Mouse (Mus musculus) C3H10T1/2 (cell line): ENCODE data around the gene Ccer2. TPM values are rescaled to one million over a fixed set of nuclear protein-coding genes. Genes with fewer than 3 reads are reported as not detected.

ENCODE experiments used
- polyA plus RNA-seq, 2 experiments: library from polyadenylated mRNA; unstranded; fragments of >200 nt; fragmentation: generic; extraction: Trizol; gene quantifications; one replicate each; pipeline ENCODE4 v1.2.1; 2012; ENCODE audit warnings: missing spikeins in 2 of 2

The Ccer2 gene
- not detected for polyA plus RNA-seq

DNA sequence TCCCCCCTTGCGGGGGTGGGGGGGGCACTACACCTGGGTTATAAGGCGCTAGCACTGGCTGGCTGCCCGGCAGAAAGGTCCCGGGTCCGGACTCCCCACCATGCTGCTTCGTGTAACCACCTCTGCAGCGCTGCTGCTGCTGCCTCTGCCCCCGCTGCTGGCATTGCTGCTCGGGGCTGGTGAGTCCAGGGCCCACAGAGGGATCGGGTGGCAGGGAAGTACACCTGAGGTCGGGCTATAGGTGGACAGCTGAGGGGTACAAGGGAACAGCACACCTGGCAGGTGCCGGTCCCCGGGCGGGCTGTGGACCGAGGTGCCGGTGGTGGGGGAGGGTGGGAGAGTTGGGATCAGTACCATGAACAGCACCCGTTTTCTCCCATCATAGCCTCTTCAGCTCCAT lies at the start of gene Ccer2:
TSS of gene Ccer2 (plus strand) at position 96 of the 400 bp plus-strand sequence.

DNA sequence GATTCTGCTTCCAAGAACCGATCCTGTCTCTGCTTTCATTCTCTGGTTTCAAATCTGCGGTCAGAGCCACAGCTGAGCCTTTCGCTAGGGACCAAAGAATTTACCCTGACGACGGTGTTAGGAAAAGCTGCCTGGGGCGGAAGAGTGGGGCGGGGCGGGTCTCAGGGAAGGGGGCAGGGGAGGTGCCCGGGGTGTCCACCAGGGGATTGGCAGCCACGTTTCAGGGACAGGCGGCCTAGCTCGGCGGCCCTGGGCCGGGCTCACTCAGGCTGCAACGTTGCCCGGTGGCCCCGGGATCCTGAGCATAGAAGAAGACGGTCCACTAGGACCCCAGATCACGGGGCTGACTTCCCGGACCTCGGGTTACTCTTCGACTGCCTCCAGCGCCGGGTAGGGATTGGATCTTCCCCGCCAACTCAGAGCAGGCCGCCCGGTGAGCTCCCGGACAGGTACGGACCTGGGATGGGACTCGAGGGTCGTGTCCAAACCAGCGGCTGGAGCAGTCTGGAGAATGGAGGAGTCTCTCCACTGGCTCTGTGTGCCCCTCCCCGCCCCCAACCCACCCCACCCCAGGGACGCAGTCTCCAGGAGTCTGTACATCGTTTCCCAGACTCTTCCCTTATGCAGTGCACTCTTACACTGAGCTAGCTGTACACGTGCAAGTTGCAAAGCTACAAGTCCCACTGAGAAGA lies 39.2 kb upstream of the Ccer2 start, which contains the start of gene Fbxo17:
TSS of gene Fbxo17 (plus strand) at position 215 of the 692 bp plus-strand sequence.

DNA sequence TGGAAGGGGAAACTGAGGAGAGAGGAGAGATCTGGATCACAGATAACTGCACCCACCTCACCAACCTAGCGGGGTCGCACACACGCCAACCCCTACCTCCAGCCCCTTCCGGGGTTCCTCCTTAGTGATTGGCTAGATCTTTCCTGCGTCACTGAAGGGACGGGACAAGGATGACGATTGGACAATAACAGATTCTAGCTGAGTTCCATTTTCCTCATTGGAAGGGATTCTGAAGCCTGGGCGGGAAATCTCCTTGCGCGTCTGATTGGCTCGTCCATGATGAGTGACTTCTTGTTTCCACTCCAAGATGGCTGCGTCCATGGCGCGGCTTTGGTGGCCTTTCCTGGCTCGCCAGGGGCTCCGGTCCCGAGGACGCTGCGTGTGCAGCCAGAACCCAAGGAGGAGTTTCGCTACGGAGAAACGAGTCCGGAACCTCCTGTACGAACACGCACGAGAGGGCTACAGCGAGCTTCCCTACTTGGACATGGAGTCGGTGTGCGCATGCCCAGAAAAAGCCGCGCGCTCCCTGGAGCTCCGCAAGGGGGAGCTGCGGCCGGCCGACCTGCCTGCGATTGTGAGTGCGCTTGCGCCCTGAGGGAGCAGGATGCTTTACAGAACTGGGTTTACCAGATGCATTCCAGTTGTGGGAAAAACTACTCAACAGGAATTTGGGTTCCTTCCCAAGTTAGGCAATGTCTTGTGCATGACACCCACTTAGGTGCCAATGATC lies 14.1 kb upstream of the Ccer2 start, which contains the start of the genes Mrps12 and Sars2:
TSS of gene Mrps12 (minus strand) at position 112 of the 730 bp plus-strand sequence.
TSS of gene Sars2 (plus strand) at position 284 of the 730 bp plus-strand sequence.

DNA sequence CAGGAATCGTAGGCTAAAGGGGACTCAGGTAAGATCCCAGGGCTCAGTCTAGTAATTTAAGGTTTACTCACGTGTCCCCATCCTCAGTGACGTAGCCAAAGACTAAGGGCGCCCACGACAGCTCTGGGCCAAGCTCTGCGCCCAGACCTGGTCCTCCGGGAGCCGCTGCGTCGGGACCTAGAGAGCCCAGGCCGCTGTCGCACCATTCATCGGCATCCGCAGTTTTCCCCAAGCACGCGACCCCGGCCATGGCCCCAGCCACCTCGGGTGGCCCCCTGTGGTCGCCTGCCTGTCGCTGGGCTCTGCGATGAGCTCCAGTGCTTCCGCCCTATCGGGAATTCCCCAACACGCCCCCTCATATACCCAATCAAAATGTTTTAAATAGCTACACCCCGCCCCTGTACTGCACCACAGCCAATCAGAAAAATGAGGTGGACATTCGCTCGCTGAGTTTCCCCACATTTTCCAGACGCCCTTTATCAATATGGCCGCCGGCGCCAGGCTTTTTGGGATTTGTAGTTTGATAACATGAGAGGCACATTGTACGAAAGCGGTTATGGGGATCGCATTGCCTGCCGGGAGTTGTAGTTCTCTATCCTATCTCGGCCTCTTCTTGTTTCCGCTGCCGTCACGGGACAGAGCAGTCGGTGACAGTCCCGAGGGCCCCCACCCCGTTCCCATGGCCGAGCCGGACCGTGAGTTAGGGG lies 10.4 kb downstream of the Ccer2 start, which contains the start of gene Sirt2:
TSS of gene Sirt2 (plus strand) at position 563 of the 707 bp plus-strand sequence.

DNA sequence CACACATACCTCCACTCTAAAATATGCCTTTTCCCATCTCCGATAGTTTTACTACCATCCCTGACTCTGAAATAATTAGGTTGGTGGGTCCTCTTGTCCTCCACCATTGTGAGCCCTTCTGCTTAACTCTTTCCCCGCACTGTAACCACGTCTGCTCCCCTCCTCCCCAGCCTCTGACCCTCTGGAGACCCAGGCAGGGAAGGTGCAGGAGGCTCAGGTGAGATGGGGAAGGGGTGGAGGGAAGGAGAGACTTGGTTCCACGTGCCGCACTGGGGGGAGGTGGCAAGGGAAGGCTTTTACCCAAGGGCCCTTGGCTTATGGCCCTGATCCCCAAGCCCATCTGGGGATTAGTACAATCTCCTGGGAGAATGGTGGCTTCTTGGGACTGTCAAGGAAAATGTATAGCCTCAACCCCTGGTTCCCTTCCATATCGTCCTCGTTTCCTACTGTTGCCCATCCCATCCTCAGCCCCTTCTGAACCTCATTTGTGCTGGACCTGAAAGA lies 11.5 kb downstream of the Ccer2 start, which contains the start of gene Nfkbib:
TSS of gene Nfkbib (minus strand) at position 51 of the 504 bp plus-strand sequence.

DNA sequence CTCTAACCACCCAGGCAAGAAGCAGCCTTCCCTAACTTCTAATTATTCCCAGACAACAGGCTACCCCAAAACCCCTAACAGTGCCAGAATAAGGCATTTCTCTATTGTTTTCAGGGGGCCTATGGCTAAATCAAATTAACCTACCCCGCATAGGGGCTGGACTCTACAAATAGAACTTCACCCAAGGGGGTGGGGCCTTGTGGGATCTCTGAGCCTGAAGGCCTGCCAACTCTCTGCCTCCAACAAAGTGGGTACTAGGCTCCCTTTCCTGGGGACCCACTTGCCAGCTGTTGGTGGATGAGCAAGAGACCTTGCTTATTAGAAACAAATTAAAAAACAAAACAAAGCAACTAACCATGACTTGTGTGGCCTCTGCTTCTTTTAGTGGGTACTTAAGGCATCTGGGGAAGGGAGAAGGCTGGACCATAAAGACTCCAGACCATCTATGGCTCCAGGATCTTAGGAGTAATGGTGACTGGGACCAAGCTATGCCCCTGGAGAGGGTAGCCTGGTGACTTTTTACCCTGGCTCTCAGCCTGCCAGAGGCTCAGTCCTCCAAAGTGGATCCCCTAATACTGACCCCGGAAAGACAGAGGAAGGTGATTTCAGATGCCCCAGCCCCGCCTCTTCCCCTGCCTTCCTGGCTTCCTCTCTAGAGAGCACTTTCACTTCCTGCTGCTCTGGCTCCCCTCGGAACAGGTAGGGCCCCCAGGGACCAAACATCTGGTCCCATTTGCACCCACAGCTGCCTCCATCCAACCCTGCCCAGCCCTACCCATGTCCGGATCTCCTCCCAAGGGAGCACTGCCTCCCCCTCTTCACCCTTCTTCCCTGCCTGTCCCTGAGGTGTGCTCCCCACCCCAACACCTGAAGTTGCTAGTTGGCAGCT lies 32.6 kb downstream of the Ccer2 start, which contains the start of gene Rinl:
TSS of gene Rinl (plus strand) at position 663 of the 889 bp plus-strand sequence.

DNA sequence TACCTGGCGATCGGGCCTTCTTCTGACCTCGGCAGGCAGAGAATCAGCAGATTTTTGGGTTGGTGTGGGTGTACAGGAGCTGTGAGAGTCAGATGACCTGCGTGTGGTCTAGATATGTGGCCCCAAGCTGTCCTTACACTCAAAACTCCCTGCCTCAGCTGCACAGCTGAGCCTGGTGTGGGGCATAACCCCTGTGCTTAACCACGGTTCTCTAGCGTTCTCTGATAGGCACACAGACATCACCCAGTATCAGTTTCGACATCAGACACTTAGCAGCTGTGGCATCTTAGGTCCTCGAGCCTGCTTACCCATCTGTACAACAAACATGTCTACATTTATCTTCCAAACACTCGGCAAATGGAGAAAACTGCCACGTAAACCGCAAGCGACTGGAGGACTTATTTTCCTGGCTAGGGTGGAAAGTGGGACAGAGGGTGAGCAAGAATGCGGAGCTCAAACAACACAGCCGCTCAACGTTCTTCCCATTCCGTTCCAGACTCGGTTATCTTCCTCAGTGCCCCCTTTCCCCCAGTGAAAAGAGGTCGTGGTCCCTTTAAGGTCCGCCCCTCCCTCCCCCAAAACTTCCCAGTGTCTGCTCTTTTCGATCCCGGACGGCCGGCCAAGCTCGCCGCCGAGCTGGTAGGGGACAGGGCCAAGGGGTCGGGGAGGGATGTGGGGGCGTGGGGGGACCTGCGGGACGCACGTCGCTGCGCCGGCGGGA lies 52.4 kb downstream of the Ccer2 start, which contains the start of gene Hnrnpl:
TSS of gene Hnrnpl (plus strand) at position 321 of the 721 bp plus-strand sequence.

Other genes starting within 250 kb of the Ccer2 start
- not detected for gene Ifnl2, start 245.7 kb upstream of the Ccer2 start, polyA plus RNA-seq
- gene Ifnl3, start 233.3 kb upstream of the Ccer2 start, polyA plus RNA-seq = not detected
- gene Sycn, start 215.3 kb upstream of the Ccer2 start, polyA plus RNA-seq = not detected
- not detected for gene Nccrp1, start 208.9 kb upstream of the Ccer2 start, polyA plus RNA-seq
- 10 to 100 TPM; 14.8 to 48.1 TPM for gene Samd4b, start 158.0 kb upstream of the Ccer2 start, polyA plus RNA-seq
- 10 to 100 TPM; 15.0 to 33.1 TPM for gene Pak4, start 158.0 kb upstream of the Ccer2 start, polyA plus RNA-seq
- gene Acp7, start 124.8 kb upstream of the Ccer2 start, polyA plus RNA-seq = not detected
- not detected for gene Fbxo27, start 63.3 kb upstream of the Ccer2 start, polyA plus RNA-seq
- 1 to 10 TPM in 1 of 2 experiments, under 1 TPM in 1; 0.95 to 6.2 TPM for gene Fbxo17, start 39.4 kb upstream of the Ccer2 start, polyA plus RNA-seq
- 100 to 1,000 TPM; 146 to 201 TPM for gene Mrps12, start 14.4 kb upstream of the Ccer2 start, polyA plus RNA-seq
- gene Sars2, start 14.2 kb upstream of the Ccer2 start, polyA plus RNA-seq = 10 to 100 TPM; 10.5 to 14.6 TPM
- gene Sirt2, start 10.6 kb downstream of the Ccer2 start, polyA plus RNA-seq = 100 to 1,000 TPM in 1 of 2 experiments, 10 to 100 TPM in 1; 54.4 to 105 TPM
- 10 to 100 TPM; 35.1 to 38.9 TPM for gene Nfkbib, start 11.3 kb downstream of the Ccer2 start, polyA plus RNA-seq
- gene Rinl, start 32.8 kb downstream of the Ccer2 start, polyA plus RNA-seq = under 1 TPM; 0.05 to 0.70 TPM
- gene Hnrnpl, start 52.4 kb downstream of the Ccer2 start, polyA plus RNA-seq = 100 to 1,000 TPM; 106 to 235 TPM
- 100 to 1,000 TPM in 1 of 2 experiments, 10 to 100 TPM in 1; 75.3 to 378 TPM for gene Ech1, start 69.0 kb downstream of the Ccer2 start, polyA plus RNA-seq
- 1 to 10 TPM in 1 of 2 experiments, not detected in 1; 7.4 TPM for gene Lgals4, start 77.7 kb downstream of the Ccer2 start, polyA plus RNA-seq
- 1 to 10 TPM in 1 of 2 experiments, under 1 TPM in 1; 0.15 to 2.3 TPM for gene Lgals7, start 107.7 kb downstream of the Ccer2 start, polyA plus RNA-seq
- under 1 TPM; 0.54 to 0.87 TPM for gene Capn12, start 125.2 kb downstream of the Ccer2 start, polyA plus RNA-seq
- 100 to 1,000 TPM; 187 to 244 TPM for gene Actn4, start 206.2 kb downstream of the Ccer2 start, polyA plus RNA-seq
- gene Eif3k, start 225.7 kb downstream of the Ccer2 start, polyA plus RNA-seq = 100 to 1,000 TPM; 425 to 605 TPM
- gene Map4k1, start 225.9 kb downstream of the Ccer2 start, polyA plus RNA-seq = under 1 TPM; 0.34 to 0.71 TPM